Mouse (Mus musculus) cortical plate, adult 2 months (tissue): ENCODE data around the gene Acnat1.

Experiments
- CTCF ChIP-seq: fragments of 200-500 bp; IDR thresholded peaks from 2 replicates; pipeline ENCODE4 v1.5.1; 2011; ENCODE audit warnings: mild to moderate bottlenecking, control low read depth, low read length; ENCODE audit not compliant: insufficient read depth; ENCODE audit errors: extremely low read depth
- POLR2A ChIP-seq: fragments of 200-500 bp; IDR thresholded peaks from 2 replicates; pipeline ENCODE4 v1.6.1; 2011; ENCODE audit warnings: mild to moderate bottlenecking, low read length, control low read depth; ENCODE audit not compliant: insufficient read depth; ENCODE audit errors: extremely low read depth

DNA sequence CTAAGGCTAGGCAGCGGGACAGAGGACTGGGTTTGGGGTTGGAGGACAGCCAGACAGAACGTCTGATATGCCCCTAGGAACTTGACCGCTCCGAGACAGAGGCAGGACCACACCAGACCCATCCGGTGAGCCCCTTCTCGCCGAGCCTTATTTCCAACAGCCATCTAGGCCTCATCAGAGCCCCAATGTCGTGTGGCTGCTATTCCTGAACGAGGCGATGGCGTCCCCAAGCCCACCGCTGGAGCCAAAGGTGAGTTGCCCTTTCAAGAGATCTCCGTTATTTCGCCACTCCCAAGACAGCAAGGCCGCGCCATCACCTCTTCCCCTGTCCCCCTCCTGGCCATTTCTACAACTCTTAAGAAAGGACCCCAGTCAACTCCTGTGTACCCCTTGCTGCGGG is 47.6 kb upstream of the Acnat1 start:
- no peak for TF ChIP-seq CTCF
- no peak for TF ChIP-seq POLR2A
